Mouse (Mus musculus) urinary bladder, adult 2 months (tissue): ENCODE results near the gene Man2a2. TPM values are rescaled to one million over a fixed set of nuclear protein-coding genes. Genes with fewer than 3 reads are reported as not detected.
"Not testable (repeated sequence)": the region's sequence is repeated elsewhere in the genome, so short reads cannot be mapped to it uniquely, and the experiment has no call there.

Source experiments
- DNase-seq: peaks from one replicate; pipeline ENCODE4 v3.0.0; 2022; ENCODE audit warnings: low spot score
- polyA plus RNA-seq: library from polyadenylated mRNA; depleted of rRNA; stranded (reverse); fragments of >200 nt; gene quantifications from 2 replicates; pipeline ENCODE4 v1.2.3, GENCODE M21; 2012; rRNA removed

Gene Man2a2
- polyA plus RNA-seq, 1 experiment: 37.1 TPM

DNA sequence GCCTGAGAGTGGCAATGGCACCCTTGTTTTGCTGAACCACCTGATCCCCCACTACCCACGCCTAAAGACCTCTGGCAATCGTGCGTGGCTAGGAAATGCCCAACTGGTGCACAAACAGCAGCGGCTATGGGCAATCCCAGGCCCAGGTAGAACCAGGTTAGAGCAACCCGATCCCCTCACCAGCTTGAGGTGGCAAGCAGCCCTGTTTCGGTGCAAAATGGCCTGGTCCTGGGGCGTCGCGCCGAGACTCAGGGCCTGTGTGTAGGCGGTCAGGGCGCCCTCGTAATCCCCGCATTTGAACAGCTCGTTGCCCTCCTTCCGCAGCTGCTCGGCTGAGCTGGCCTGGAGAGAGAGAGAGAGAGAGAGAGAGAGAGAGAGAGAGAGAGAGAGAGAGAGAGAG, 31.8 kb downstream of the Man2a2 start:
- no peak for DNase-seq

DNA sequence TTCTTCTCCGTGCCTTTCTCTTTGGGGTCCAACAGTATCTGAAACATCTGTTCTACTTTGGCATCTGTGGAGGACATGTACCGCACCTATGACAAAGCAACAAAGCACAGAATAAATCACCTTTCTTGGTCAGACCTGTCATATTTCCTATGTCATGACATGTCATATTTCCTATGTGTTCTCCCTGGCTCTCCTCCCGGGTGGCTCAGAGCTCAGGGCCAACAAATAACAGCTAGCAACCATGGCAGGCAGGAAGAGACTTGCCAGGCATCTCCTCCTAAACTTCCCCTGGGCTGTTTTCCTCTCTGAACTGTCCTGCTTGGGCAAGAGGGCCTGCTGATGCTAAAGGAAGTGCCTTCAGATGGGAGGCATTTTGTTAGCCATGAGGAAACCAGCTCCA, 34.2 kb downstream of the Man2a2 start:
- DNase-seq: no peak

DNA sequence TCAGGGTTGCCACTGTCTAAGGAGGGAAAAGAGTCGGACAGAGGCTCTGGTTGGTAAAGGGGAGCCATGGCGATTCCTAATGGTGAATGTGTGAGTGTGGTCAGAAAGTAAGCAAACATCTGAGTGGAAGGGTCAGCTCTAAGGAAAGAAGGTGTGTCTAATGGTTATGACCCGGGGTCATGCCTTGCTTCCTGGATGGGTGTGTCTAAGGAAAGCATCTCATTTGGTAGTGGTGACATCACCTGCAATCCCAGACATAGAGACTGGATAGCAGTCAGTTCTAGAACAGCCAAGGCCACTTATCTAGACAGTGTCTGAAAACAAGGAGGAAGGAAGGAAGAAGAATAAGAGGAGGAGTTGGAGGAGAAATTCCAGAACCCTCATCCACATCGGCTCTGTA, 36.3 kb downstream of the Man2a2 start:
- DNase-seq: no peak

DNA sequence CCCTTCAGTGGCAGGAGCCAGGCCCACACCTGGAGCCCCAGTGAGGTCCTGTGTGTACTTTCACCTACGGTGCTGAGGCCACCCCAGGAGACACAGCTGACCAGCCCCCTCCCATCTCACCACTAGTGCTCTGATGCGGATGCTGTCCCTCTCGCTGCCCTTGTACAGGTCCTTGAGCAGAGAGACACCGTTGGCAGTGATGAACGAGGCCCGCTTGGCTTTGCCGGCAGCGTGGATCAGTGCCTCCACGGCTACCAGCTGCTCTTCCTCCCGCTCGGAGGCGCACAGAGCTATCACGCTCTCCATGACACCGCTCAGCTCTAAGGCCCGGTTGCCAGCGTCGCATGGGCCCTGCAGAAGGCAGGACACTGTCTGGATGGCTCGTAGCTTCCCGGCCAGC, 39.7 kb downstream of the Man2a2 start:
- no peak for DNase-seq

DNA sequence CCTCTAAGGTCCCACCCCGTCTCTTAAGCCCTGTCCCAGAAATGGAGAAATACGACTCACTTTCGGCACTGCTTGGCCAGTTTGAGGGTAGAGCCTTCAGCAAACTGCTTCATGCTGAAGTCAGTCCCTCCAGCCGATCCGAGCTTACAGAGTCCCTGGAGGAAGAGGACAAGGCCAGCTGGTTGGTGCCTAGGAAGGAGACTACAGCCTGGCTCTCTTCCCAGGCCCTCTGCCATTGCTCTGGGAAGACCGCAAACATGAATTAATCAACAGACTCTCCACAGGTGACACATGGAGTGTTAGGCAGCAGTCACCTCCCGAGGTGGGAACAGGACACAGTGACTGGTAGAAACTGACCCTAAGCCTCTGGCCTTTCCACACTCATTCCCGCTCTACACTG, 40.9 kb downstream of the Man2a2 start:
- no peak for DNase-seq

DNA sequence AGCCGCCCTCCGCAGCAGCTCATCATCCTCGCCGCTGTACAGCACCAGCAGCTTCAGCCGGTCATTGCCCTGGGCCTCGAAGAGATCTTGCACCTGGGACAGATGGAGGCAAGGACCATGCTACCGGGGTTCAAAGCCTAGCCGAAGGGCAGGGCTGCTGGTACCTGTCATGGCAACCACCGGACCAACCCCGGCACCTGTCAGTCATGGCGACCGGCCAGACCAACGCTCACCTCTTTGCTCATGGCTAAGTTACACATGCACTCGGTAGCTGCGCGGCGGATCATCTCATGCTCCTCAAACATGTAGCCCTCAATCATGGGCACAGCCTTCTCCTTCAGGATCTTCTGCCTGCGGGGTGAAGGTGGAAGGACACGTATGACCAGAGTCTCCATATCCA, 45.1 kb downstream of the Man2a2 start:
- DNase-seq: no peak

DNA sequence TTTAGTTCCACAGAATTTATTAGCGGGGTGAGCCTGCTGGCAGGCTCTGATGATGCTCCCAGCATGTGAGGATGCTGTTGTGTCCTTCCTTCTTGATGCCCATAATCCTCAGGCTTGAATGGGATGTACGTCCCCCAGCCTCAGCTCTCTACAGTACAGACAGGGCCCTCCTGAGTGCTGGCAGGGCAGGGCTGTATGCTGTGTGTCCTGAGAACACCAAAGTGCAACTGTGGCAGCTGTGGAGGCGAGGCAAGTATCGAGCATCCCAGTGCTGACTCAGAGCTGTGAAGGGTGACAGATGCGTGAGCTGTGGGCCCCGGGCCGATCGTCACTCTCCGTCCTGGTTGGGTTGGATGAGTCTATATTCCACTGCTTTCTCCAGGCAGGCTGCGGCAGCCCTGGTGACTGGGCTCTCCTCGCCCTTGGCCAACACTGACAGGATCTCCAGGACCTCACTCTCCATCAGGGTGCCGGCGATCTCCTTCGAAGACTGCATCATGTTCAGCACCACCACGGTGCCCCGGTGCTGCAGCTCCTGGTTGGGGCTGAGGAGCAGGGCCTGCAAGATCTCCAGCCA, 45.8 kb downstream of the Man2a2 start:
- no peak for DNase-seq

DNA sequence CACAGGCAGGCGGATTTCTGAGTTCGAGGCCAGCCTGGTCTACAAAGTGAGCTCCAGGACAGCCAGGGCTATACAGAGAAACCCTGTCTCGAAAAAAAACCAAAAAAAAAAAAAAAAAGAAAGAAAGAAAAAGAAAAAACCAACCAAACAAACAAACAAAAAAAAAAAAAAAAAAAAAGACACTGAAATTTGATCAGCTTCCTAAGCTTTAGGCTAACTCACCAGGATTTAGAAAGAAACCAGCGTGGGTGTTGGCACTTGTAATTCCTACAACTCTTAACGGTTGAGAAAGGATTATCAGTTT, 46.4 kb downstream of the Man2a2 start:
- DNase-seq: not testable (repeated sequence)

DNA sequence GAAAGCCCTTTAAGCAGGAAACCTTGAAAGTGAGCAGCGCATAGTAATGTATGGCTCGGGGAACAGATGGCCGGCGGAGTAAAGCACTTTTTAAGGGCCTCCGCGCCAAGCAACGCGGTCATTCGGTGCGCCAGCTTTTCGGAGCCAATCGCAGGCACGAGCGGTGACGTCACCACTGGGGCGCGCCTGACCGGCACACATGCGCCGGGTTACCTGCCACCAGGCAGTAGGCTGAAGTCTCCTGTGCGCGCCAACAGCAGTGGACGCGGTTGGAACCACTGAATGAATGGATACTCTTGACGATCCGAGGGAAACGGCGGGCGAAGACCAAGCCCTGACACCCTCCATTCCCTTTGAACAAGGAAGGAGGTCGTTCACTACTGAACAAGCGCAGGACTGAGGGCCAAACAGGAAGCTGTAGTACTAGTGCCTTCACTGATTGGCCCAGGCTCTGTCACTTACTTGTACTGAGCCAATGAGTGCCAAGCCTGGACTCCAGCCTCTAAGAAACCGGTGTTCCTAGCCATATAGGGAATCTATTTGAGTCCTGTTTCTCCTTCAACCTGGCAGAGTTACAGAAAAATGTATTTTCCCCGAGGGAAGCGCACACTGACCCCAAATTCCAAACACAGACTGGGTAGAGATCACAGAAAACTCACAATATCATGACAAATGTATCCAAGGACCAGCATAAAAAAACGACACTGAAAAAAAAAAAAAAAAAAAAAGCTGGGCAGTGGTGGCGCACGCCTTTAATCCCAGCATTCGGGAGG, 46.9 kb downstream of the Man2a2 start, which contains the start of gene Rccd1:
Gene Rccd1, minus strand, starts transcription at position 412 of the 773 bp plus-strand sequence.
- peak; percentile 90 for DNase-seq

DNA sequence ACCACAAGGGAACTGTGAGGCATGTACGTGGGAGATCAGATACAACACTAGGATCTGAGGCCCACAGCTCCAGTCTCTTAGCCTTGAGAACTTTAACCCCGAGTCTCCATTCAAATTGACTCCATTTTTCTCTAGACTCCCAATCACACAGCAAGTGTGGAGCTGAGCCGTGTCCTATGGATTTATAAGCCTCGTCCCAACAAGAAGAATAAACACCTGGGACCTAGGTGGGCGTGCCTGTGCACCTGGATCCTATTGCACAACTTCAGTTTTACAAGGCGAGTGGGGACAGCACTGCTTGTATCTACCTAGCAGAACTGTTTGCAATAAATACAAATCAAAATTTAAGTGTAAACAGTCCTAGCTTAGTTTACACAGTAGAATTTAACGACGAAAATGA, 47.8 kb downstream of the Man2a2 start:
- DNase-seq: no peak

DNA sequence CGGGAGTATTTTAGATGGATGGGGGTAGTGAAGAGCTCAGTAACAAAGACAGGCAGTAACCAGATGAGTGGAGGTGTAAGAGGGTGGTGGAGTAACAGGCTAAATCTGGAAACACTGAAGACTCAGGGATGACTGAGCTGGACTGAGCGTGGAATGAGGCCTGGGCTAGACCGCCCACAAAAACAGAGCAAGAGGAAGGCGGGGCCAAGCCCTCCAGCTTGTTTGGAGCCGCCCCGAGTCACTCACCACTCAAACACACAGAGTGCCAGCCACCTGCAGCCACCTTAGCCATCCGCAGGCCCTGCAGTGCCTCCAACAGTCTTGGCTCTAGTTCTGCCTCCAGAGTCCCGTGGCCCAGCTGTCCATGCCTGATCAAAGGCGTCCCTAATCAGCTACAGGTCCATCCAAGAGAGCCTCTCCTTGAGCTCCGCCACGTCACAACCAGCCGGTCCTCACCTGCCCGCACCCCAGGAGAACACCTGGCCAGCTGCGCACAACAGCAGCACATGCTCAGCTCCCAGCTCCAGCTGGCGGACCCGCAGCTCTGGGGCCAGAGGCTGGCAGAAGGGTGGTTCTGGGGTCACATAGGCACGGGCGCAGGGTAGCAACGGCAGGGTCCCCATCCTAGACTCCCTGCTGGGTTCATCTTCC, 51.2 kb downstream of the Man2a2 start:
- no peak for DNase-seq

DNA sequence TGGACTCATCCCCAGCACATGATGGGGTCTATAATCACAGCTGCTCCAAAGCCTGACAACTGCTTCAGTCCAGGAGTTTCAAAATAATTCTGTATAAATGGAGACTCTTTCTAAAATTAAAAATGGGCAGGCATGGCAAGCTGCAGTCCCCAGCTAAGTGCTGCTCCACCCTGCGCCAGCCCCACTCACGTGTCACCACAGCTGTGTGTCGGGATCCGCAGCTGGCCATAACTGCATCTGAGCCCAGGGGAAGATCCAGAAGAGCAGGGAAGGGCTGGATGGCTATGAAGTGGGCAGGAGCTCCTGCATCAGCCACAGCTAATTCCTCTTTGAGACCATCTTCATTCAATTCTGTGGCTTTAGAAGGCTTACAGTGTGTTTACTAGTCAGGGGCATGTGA, 52.5 kb downstream of the Man2a2 start:
- no peak for DNase-seq

DNA sequence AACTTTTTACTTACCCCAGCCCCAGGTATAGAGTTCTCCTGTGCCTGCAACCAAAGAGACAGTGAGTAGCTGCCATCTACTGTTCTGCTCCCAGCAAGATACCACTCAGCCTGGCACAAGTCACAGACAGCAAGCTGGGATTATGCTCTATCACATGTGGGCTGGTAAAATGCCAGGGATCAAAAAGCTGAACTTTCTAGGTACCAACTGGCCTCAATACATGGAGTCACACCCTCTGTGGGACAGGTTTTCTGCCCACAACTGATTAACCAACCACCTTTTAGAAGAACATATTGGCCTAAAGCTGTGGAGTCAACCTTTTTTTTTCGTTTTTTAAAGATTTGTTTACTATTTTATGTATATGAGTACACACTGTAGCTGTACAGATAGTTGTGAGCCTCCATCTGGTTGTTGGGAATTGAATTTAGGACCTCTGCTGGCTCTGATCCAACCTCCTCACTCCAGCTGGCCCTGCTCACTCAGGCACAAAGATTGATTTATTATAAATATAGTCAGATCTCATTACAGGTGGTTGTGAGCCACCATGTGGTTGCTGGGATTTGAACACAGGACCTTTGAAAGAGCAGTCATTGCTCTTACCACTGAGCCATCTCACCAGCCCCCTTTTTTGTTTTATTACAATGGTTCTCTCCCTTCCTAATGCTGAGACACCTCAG, 53.6 kb downstream of the Man2a2 start:
- no peak for DNase-seq

DNA sequence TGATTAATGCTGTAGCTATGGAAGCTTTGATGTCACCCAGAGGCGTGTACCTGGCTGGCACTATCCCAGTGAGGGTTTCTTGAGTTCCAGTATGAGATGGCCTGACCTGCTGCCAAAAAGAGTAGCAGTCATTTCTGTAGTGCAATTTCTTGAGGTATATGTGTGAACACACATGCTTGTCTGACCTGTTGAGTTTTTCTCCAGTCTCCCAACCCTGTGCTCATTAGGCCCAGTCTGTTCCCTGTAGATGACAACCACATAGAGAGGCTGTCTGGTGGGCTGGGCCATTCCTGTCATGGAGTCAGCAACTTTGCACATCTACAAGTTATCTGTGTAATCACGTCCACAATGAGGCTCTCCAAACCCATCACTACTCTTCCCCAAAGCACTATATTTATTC, 55.4 kb downstream of the Man2a2 start:
- no peak for DNase-seq

DNA sequence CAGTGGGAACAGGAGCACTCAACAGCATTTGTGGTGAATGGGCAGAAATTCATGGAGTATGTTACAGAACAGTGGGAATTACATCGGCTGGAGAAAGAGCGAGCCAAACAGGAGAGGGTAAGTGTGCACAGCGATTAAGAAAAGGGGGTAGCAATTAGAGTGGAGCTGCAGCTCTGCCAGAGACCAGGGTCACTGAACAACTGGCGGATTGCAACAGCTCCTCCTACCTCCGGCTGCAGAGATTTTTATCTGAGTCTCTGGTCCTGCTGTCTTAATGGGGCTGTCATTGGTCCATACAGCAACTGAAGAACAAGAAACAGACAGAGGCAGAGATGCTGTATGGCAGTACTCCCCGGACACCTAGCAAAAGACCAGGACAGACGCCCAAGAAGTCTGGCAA, 60.4 kb downstream of the Man2a2 start:
- DNase-seq: no peak

DNA sequence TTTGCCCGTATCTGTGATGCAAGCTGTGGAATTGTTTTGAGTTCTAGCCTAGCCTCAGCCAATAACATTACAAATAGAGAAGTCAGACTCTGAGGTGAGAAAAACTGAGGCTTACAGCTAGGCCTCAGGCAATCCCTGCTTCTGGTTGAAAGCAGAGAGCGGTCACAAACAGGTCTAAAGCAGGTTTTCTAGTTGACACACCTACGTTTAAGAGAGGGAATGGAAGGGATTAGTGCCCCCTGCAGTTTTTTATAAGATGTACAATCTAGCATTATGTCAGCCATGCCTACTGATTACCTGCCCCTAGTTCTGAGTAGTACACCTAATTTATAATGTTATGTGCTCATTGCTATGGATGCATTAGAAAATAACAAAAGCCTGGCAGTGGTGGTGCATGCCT, 63.4 kb downstream of the Man2a2 start:
- DNase-seq: no peak

DNA sequence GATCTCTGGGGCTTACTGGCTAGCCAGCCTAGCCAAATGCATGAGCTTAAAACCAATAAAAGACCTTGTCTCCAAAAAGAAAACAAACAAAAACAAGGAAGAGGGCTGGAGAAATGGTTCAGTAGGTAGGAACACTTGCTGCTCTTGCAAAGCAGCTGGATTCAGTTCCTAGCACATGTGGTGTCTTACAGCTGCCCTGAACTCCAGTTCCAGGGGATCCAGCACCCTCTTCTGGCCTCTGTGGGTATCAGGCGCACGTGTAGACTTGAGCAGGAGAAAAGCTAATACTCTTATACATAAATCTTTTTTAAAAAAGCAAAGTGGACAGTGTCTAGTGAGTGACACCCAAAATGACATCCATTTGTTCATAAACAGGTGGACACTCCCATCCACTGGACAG, 69.7 kb downstream of the Man2a2 start:
- no peak for DNase-seq

DNA sequence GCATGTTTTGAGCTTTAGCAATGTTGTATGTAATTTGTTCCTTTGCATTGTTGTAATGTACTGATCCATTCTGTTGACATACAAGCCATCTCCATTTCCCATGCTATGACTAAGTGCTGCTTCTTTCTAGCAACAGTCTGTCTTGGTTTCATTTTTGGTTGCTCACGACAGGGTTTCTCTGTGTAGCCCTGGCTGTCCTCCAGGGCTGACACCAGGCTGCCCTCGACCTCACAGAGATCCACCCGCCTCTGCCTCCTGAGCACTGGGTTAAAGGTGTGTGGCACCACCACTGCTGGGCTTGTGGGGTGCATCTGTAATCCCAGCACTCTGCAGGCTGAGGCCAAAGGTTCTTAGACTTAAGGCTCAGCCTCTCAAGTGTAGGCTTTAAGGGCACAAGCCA, 71.6 kb downstream of the Man2a2 start:
- no peak for DNase-seq

Other genes with a start within 250 kb of the Man2a2 start
- 15.8 and 27.2 TPM in 2 replicates for gene Sema4b, start 184.5 kb downstream of the Man2a2 start, polyA plus RNA-seq
- gene Cib1, start 138.6 kb downstream of the Man2a2 start, polyA plus RNA-seq: 66.1 and 85.6 TPM in 2 replicates
- 2.2 and 2.6 TPM in 2 replicates for gene Gdpgp1, start 138.5 kb downstream of the Man2a2 start, polyA plus RNA-seq
- gene Ttll13, start 125.0 kb downstream of the Man2a2 start, polyA plus RNA-seq: 1.2 and 1.7 TPM in 2 replicates
- gene Ngrn, start 110.2 kb downstream of the Man2a2 start, polyA plus RNA-seq: 41.7 and 54.9 TPM in 2 replicates
- gene Vps33b, start 101.7 kb downstream of the Man2a2 start, polyA plus RNA-seq: 20.3 and 20.7 TPM in 2 replicates
- gene Prc1, start 76.9 kb downstream of the Man2a2 start, polyA plus RNA-seq: 5.0 and 5.7 TPM in 2 replicates
- gene Rccd1, start 46.9 kb downstream of the Man2a2 start, polyA plus RNA-seq: 21.5 and 26.5 TPM in 2 replicates
- gene Unc45a, start 30.4 kb downstream of the Man2a2 start, polyA plus RNA-seq: 92.8 and 117 TPM in 2 replicates
- 33.3 and 40.9 TPM in 2 replicates for gene Hddc3, start 28.3 kb downstream of the Man2a2 start, polyA plus RNA-seq
- 22.6 and 24.0 TPM in 2 replicates for gene Fes, start 16.6 kb upstream of the Man2a2 start, polyA plus RNA-seq
- gene Furin, start 34.1 kb upstream of the Man2a2 start, polyA plus RNA-seq: 25.3 and 40.7 TPM in 2 replicates
- gene Blm, start 163.7 kb upstream of the Man2a2 start, polyA plus RNA-seq: 2.3 and 2.7 TPM in 2 replicates